Mouse (Mus musculus) small intestine, adult 10 weeks (tissue): Measurements from ENCODE around the gene 4930415L06Rik. TPM values are rescaled to one million over a fixed set of nuclear protein-coding genes. Genes with fewer than 3 reads are reported as not detected.

Experiments
- polyA plus RNA-seq: library from polyadenylated mRNA; stranded (reverse); fragments of 350-450 nt; fragmentation: Illumina TruSeq; extraction: RNeasy Lipid Tissue Mini Kit (QIAGEN cat#74804); gene quantifications from one replicate; pipeline ENCODE4 v1.2.3, GENCODE M21; 2014; ENCODE audit warnings: low replicate concordance

4930415L06Rik gene
- not detected for polyA plus RNA-seq

DNA sequence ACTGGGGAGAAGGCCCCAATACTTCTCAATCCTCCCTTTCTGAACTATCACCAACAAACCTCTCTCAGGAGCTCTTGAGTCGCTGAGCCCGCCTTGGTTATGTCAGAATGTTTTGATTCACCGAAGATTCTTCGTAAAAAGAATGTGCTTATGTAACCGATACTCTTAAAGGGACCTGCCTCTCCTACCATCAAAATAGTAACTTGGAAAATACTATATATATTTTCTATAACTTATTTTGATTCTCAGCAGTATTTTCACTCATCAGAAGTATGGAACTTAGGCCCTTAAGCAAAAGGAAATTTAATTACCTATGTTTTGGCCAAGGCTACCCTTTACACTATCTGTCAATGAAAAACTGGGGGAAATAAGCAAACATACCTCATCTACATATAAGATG lies at the start of gene 4930415L06Rik:
Gene 4930415L06Rik (minus strand): TSS at position 101 of the 400 bp plus-strand sequence.

Other genes starting within 250 kb of the 4930415L06Rik start
- not detected for gene 4932429P05Rik, start 180.6 kb downstream of the 4930415L06Rik start, polyA plus RNA-seq